Mouse (Mus musculus) gastrocnemius, postnatal 14 days (tissue): ENCODE data around the gene Ap2s1. TPM values are rescaled to one million over a fixed set of nuclear protein-coding genes. Genes with fewer than 3 reads are reported as not detected.
"Not testable (repeated sequence)": the region's sequence is repeated elsewhere in the genome, so short reads cannot be mapped to it uniquely, and the experiment has no call there.

ENCODE experiments used
- DNase-seq: peaks from one replicate; pipeline ENCODE4 v3.0.0; 2021; ENCODE audit warnings: mixed read lengths
- intact Hi-C: fragments of 180-260 bp; cut with DNase I; formaldehyde crosslinking; loops from one replicate; pipeline ENCODE4 v1.15.1; 2025; ENCODE audit warnings: low total_unique reads
- long read RNA-seq, 2 experiments: library from polyadenylated mRNA; stranded (forward); transcript quantifications; one replicate each; pipeline ENCODE4 v2.0.0; 2021
- total RNA-seq, 2 experiments: library from RNA; stranded (reverse); gene quantifications; 2 replicates each; pipeline ENCODE4 v1.2.3; 2021

Gene Ap2s1
- total RNA-seq = 10 to 100 TPM; 62.5 to 62.9 TPM
- long read RNA-seq, experiment 1, transcript Ap2s1-201 (5 exons, 836 nt) = major isoform, 22 of 23 reads
- long read RNA-seq, experiment 1, partial matches to known transcripts = 0 of 23 reads
- long read RNA-seq, experiment 1, other reads (novel, unspliced or antisense) = 1 of 23 reads
- long read RNA-seq, experiment 2, transcript Ap2s1-201 (5 exons, 836 nt) = major isoform, 32 of 34 reads
- long read RNA-seq, experiment 2, partial matches to known transcripts = 1 of 34 reads
- long read RNA-seq, experiment 2, other reads (novel, unspliced or antisense) = 1 of 34 reads

GRCm38 (mm10) chr7:16738073-16738696, at the start of gene Ap2s1:
Ap2s1 (plus strand) TSS chr7:16738410.
- peak; percentile 95 for DNase-seq
- intact Hi-C loops = no loop called here

GRCm38 (mm10) chr7:16689196-16689595, 49.0 kb upstream of the Ap2s1 start:
- intact Hi-C loops = no loop called here
- DNase-seq = no peak

- peak; percentile 25 for DNase-seq
- intact Hi-C loops = loop anchor here (2.0 kb wide), 1 partner anchor 64 kb away; no protein-coding TSS in a partner anchor
Measured at GRCm38 (mm10) chr7:16695025-16695424, 43.2 kb upstream of the Ap2s1 start.

GRCm38 (mm10) chr7:16699042-16699441, 39.2 kb upstream of the Ap2s1 start:
- DNase-seq = no peak
- intact Hi-C loops = no loop called here

- no peak for DNase-seq
- intact Hi-C loops = no loop called here
Measured at GRCm38 (mm10) chr7:16700583-16700982, 37.6 kb upstream of the Ap2s1 start.

- intact Hi-C loops = no loop called here
Measured at GRCm38 (mm10) chr7:16706385-16706784, 31.8 kb upstream of the Ap2s1 start.

GRCm38 (mm10) chr7:16708244-16708643, 30.0 kb upstream of the Ap2s1 start:
- no peak for DNase-seq
- intact Hi-C loops = no loop called here

More at GRCm38 (mm10) chr7:16706385-16706784, 31.8 kb upstream of the Ap2s1 start:
- no peak for DNase-seq

GRCm38 (mm10) chr7:16710604-16711003, 27.6 kb upstream of the Ap2s1 start:
- intact Hi-C loops = no loop called here

GRCm38 (mm10) chr7:16712633-16713415, 25.4 kb upstream of the Ap2s1 start:
- intact Hi-C loops = no loop called here
- DNase-seq = no peak

More at GRCm38 (mm10) chr7:16710604-16711003, 27.6 kb upstream of the Ap2s1 start:
- no peak for DNase-seq

- DNase-seq, intact Hi-C loops: not testable (repeated sequence)
Measured at GRCm38 (mm10) chr7:16716456-16717152, 21.6 kb upstream of the Ap2s1 start.

- no peak for DNase-seq
- intact Hi-C loops = no loop called here
Measured at GRCm38 (mm10) chr7:16721629-16722028, 16.6 kb upstream of the Ap2s1 start, which contains the start of gene Ceacam9. Ceacam9 (plus strand) TSS chr7:16721929.

GRCm38 (mm10) chr7:16722490-16722889, 15.7 kb upstream of the Ap2s1 start:
- intact Hi-C loops, DNase-seq: not testable (repeated sequence)

- intact Hi-C loops = loop anchor here (2.0 to 5.0 kb wide), 2 partner anchors 98 to 781 kb away; partner anchors contain the start of gene Nop53
Measured at GRCm38 (mm10) chr7:16728596-16729348, 9.4 kb upstream of the Ap2s1 start.

GRCm38 (mm10) chr7:16729563-16729962, 8.6 kb upstream of the Ap2s1 start:
- not testable (repeated sequence) for DNase-seq
- intact Hi-C loops = loop anchor here (2.0 to 5.0 kb wide), 2 partner anchors 99 to 782 kb away; partner anchors contain the start of gene Nop53

More at GRCm38 (mm10) chr7:16728596-16729348, 9.4 kb upstream of the Ap2s1 start:
- DNase-seq = peak; percentile 78

- DNase-seq = no peak
- intact Hi-C loops = no loop called here
Measured at GRCm38 (mm10) chr7:16730791-16731190, 7.4 kb upstream of the Ap2s1 start.

- intact Hi-C loops = no loop called here
Measured at GRCm38 (mm10) chr7:16731893-16732422, 6.3 kb upstream of the Ap2s1 start.

GRCm38 (mm10) chr7:16737606-16738072, 571 bp upstream of the Ap2s1 start:
- intact Hi-C loops = no loop called here
- no peak for DNase-seq

More at GRCm38 (mm10) chr7:16731893-16732422, 6.3 kb upstream of the Ap2s1 start:
- DNase-seq = no peak

GRCm38 (mm10) chr7:16739056-16739604, 920 bp downstream of the Ap2s1 start:
- DNase-seq = no peak
- intact Hi-C loops = no loop called here
